Mouse (Mus musculus) limb, embryonic 12.5 days (tissue): ENCODE measurements around the gene Cdhr5. TPM values are rescaled to one million over a fixed set of nuclear protein-coding genes. Genes with fewer than 3 reads are reported as not detected.

ENCODE experiments used
- ATAC-seq: fragments of 200-750 bp; cut with Nextera tagmentation; 2 replicates; pipeline ENCODE4 v1.8.0; 2017; ENCODE audit warnings: low read depth, moderate TSS enrichment; ENCODE audit not compliant: insufficient number of reproducible peaks, insufficient read depth, low FRiP score, low TSS enrichment
- H3K27ac ChIP-seq: fragments of 300-500 bp; sonication (generic); 2 replicates; pipeline ENCODE4 v1.5.1; 2016; ENCODE audit warnings: mild to moderate bottlenecking, moderate library complexity
- H3K27me3 ChIP-seq: fragments of 300-500 bp; sonication (generic); 2 replicates; pipeline ENCODE4 v1.6.1; 2016; ENCODE audit warnings: mild to moderate bottlenecking, moderate library complexity
- H3K36me3 ChIP-seq: fragments of 300-500 bp; sonication (generic); 2 replicates; pipeline ENCODE4 v1.6.1; 2016; ENCODE audit warnings: mild to moderate bottlenecking, moderate library complexity
- H3K4me1 ChIP-seq: fragments of 300-500 bp; sonication (generic); replicated peaks from 2 replicates; pipeline ENCODE4 v1.6.1; 2016
- H3K4me2 ChIP-seq: fragments of 300-500 bp; sonication (generic); 2 replicates; pipeline ENCODE4 v1.6.1; 2016; ENCODE audit warnings: mild to moderate bottlenecking, moderate library complexity
- H3K4me3 ChIP-seq: fragments of 300-500 bp; sonication (generic); replicated peaks from 2 replicates; pipeline ENCODE4 v1.5.1; 2016; ENCODE audit warnings: mild to moderate bottlenecking
- H3K9ac ChIP-seq: fragments of 300-500 bp; sonication (generic); replicated peaks from 2 replicates; pipeline ENCODE4 v1.6.1; 2016; ENCODE audit warnings: mild to moderate bottlenecking, moderate library complexity
- H3K9me3 ChIP-seq: fragments of 300-500 bp; sonication (generic); 2 replicates; pipeline ENCODE4 v1.6.1; 2016; ENCODE audit warnings: mild to moderate bottlenecking, moderate library complexity
- WGBS: fragments of 180-500 bp; shearing (Covaris S2); methylation state at CpG from one replicate; pipeline ENCODE4 v1.1.7; 2016; 5-methylcytosine and 5-hydroxymethylcytosine counted together
- polyA plus RNA-seq: library from polyadenylated mRNA; unstranded; fragments of >200 nt; fragmentation: Nextera tagmentation; extraction: Ambion mirVana; gene quantifications from 2 replicates; pipeline ENCODE4 v1.2.1, GENCODE M21; 2016

Cdhr5 gene
- polyA plus RNA-seq, 1 experiment from 2014 or later, result not detected

- Histone ChIP-seq H3K27ac (no peak overlapping the region), H3K4me1 (peaks cover 15% of the 10 kb centered on the region), H3K9me3 (no peaks in the 10 kb centered on the region), H3K4me2 (no peak overlapping the region), H3K27me3 (peaks cover 35% of the 10 kb centered on the region), H3K36me3 (peaks cover 63% of the 10 kb centered on the region), H3K9ac (no peak overlapping the region), H3K4me3 (no peak overlapping the region)
- WGBS, result 70% methylated on average over 3 of the region's 3 CpGs
- no peak for ATAC-seq
Measured at GRCm38 (mm10) chr7:141297926-141298650, 21.5 kb upstream of the Cdhr5 start.

GRCm38 (mm10) chr7:141294479-141294878 is 17.9 kb upstream of the Cdhr5 start:
- peaks cover 31% of the 10 kb centered on the region for H3K4me1 ChIP-seq
- peaks cover 29% of the 10 kb centered on the region for H3K36me3 ChIP-seq
- peak overlapping the region; percentile 55; the same call in 1 of the 2 replicates for H3K9ac ChIP-seq
- H3K4me2 ChIP-seq, result peak overlapping the region; percentile 76
- peaks cover 67% of the 10 kb centered on the region for H3K27me3 ChIP-seq
- ATAC-seq, result no peak
- H3K4me3 ChIP-seq, result peak overlapping the region; percentile 44
- no peaks in the 10 kb centered on the region for H3K9me3 ChIP-seq
- no peak overlapping the region for H3K27ac ChIP-seq
- 7% methylated on average over 22 of the region's 22 CpGs for WGBS

GRCm38 (mm10) chr7:141293852-141294471 is 17.4 kb upstream of the Cdhr5 start:
- ATAC-seq, result no peak
- H3K9ac ChIP-seq, result peak overlapping the region; percentile 55
- H3K4me1 ChIP-seq, result peaks cover 31% of the 10 kb centered on the region
- H3K4me2 ChIP-seq, result peak overlapping the region; percentile 76
- no peak overlapping the region for H3K27ac ChIP-seq
- WGBS, result 1% methylated on average over 53 of the region's 53 CpGs
- H3K27me3 ChIP-seq, result peaks cover 67% of the 10 kb centered on the region
- H3K4me3 ChIP-seq, result peak overlapping the region; percentile 44
- peaks cover 24% of the 10 kb centered on the region for H3K36me3 ChIP-seq
- no peaks in the 10 kb centered on the region for H3K9me3 ChIP-seq

GRCm38 (mm10) chr7:141292583-141293388 is 16.2 kb upstream of the Cdhr5 start:
- Histone ChIP-seq H3K4me2 (peak overlapping the region; percentile 97), H3K9me3 (no peaks in the 10 kb centered on the region), H3K4me1 (peaks cover 31% of the 10 kb centered on the region), H3K27ac (no peak overlapping the region), H3K9ac (peak overlapping the region; percentile 45; the same call in 1 of the 2 replicates), H3K27me3 (peaks cover 67% of the 10 kb centered on the region), H3K36me3 (peaks cover 15% of the 10 kb centered on the region), H3K4me3 (peak overlapping the region; percentile 59)
- ATAC-seq, result no peak
- 35% methylated on average over 15 of the region's 15 CpGs for WGBS

- ATAC-seq, result 0 out of 2 replicates have a peak, but pooled peaks have one; percentile 41
- H3K4me1 ChIP-seq, result peaks cover 31% of the 10 kb centered on the region
- H3K4me2 ChIP-seq, result peak within 1 kb of the TSS; percentile 97
- H3K36me3 ChIP-seq, result peaks cover 8% of the 10 kb centered on the region; the same call in 1 of the 2 replicates
- WGBS, result 2% methylated on average over 46 of the region's 46 CpGs
- peak within 1 kb of the TSS; percentile 59 for H3K4me3 ChIP-seq
- peak within 1 kb of the TSS; percentile 70 for H3K9ac ChIP-seq
- no peaks in the 10 kb centered on the region for H3K9me3 ChIP-seq
- peaks cover 67% of the 10 kb centered on the region for H3K27me3 ChIP-seq
- H3K27ac ChIP-seq, result no peak within 1 kb of the TSS
Measured at GRCm38 (mm10) chr7:141291921-141292582, 15.5 kb upstream of the Cdhr5 start, which contains the start of gene Drd4. Gene Drd4 (plus strand): TSS chr7:141292006.

GRCm38 (mm10) chr7:141288042-141288441 is 11.5 kb upstream of the Cdhr5 start:
- Histone ChIP-seq H3K36me3 (no peaks in the 10 kb centered on the region), H3K9ac (no peak overlapping the region), H3K9me3 (no peaks in the 10 kb centered on the region), H3K4me3 (no peak overlapping the region), H3K27ac (no peak overlapping the region), H3K27me3 (peaks cover 32% of the 10 kb centered on the region), H3K4me2 (no peak overlapping the region), H3K4me1 (peaks cover 16% of the 10 kb centered on the region)
- 80% methylated on average over 3 of the region's 3 CpGs for WGBS
- ATAC-seq, result no peak

GRCm38 (mm10) chr7:141282756-141283155 is 6.2 kb upstream of the Cdhr5 start:
- WGBS, result 84% methylated on average over 4 of the region's 4 CpGs
- H3K27me3 ChIP-seq, result peaks cover 20% of the 10 kb centered on the region
- no peak overlapping the region for H3K4me2 ChIP-seq
- no peaks in the 10 kb centered on the region for H3K36me3 ChIP-seq
- no peak for ATAC-seq
- H3K4me1 ChIP-seq, result peaks cover 12% of the 10 kb centered on the region
- no peak overlapping the region for H3K27ac ChIP-seq
- no peak overlapping the region for H3K4me3 ChIP-seq
- no peaks in the 10 kb centered on the region for H3K9me3 ChIP-seq
- H3K9ac ChIP-seq, result no peak overlapping the region

- no peak for ATAC-seq
- Histone ChIP-seq H3K4me1 (peaks cover 19% of the 10 kb centered on the region), H3K27ac (no peak overlapping the region), H3K9ac (no peak overlapping the region), H3K4me3 (no peak overlapping the region), H3K36me3 (no peaks in the 10 kb centered on the region), H3K4me2 (no peak overlapping the region), H3K27me3 (peaks cover 21% of the 10 kb centered on the region), H3K9me3 (no peaks in the 10 kb centered on the region)
- WGBS, result 62% methylated on average over 6 of the region's 6 CpGs
Measured at GRCm38 (mm10) chr7:141281442-141281841, 4.9 kb upstream of the Cdhr5 start.

- ATAC-seq, result peak; percentile 70
- peaks cover 21% of the 10 kb centered on the region for H3K27me3 ChIP-seq
- H3K27ac ChIP-seq, result no peak within 1 kb of the TSS
- H3K4me1 ChIP-seq, result peaks cover 23% of the 10 kb centered on the region
- peak within 1 kb of the TSS; percentile 52 for H3K4me3 ChIP-seq
- H3K9ac ChIP-seq, result peak within 1 kb of the TSS; percentile 57
- no peaks in the 10 kb centered on the region for H3K36me3 ChIP-seq
- 3% methylated on average over 46 of the region's 46 CpGs for WGBS
- peak within 1 kb of the TSS; percentile 95 for H3K4me2 ChIP-seq
- H3K9me3 ChIP-seq, result no peaks in the 10 kb centered on the region
Measured at GRCm38 (mm10) chr7:141278766-141279590, 2.4 kb upstream of the Cdhr5 start, which contains the start of gene Sct. Gene Sct (minus strand): TSS chr7:141279133.
